Mouse (Mus musculus) liver, embryonic 14.5 days (tissue): Measurements from ENCODE around the gene Baz2b.

ENCODE experiments used
- CTCF ChIP-seq: IDR thresholded peaks from 2 replicates; pipeline ENCODE4 v1.5.1; 2016; ENCODE audit warnings: antibody characterized with exemption, low read depth, control low read depth
- EP300 ChIP-seq: IDR thresholded peaks from 2 replicates; pipeline ENCODE4 v1.6.1; 2016; ENCODE audit warnings: antibody characterized with exemption, low read depth

DNA sequence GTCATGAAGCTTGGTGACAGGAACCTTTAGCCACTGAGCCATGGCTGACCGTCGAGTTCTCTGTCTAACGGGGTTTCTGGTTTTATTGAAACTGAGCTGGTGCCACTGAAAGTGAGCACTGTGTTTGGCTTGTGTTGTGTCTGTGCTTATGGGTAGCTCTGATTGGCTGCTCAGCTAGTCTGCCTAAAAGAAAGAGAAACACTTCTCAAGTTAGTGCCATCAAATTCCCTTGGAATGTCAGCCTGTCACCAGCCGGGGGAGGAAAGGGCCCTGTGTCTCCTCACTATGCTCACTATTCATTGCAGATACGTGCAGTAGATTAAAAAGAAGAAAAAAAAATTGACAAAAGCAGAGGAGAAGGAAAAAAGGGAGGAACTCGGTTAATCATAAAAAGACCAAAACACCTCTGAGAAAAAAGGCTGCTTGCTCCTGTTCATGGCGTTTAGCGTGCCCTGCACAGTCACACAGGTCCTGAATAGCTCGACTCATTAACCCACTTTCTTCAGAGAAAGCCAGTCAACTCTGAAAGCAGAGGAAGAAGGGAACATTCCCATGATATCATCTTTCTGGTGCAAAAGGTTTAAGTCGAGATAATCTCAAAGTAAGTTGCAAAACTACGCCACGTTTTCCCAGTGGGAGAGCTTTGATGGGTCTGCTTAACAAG is 93.6 kb downstream of the Baz2b start:
- no peak for TF ChIP-seq CTCF
- no peak for TF ChIP-seq EP300
